Mouse (Mus musculus): Measurements from ENCODE around the gene Rgs12. TPM values are rescaled to one million over a fixed set of nuclear protein-coding genes. Genes with fewer than 3 reads are reported as not detected.

The Rgs12 gene
- polyA plus RNA-seq, 1 experiment from 2014 or later = 53.8 TPM

DNA sequence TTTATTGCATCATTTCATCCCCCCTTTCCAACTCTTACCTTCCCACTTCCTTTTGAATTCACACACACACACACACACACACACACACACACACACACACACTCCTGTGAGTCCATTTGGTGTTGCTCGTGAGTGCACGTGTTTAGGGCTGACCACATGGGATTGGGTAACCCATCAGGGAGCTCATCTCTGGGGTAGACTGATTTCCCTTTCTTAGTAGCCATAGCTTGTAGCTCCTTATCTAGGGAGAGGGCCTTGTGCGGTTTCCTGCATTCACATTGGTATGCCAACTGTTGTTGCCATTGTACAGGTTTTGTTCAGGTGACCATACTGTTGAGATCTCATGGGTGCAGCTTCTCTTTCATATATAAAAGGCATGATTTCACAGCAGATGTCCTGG lies 5.8 kb upstream of the Rgs12 start:
- H3K27ac ChIP-seq = no peak overlapping the region
- WGBS = 89% methylated on average over 3 of the region's 3 CpGs

DNA sequence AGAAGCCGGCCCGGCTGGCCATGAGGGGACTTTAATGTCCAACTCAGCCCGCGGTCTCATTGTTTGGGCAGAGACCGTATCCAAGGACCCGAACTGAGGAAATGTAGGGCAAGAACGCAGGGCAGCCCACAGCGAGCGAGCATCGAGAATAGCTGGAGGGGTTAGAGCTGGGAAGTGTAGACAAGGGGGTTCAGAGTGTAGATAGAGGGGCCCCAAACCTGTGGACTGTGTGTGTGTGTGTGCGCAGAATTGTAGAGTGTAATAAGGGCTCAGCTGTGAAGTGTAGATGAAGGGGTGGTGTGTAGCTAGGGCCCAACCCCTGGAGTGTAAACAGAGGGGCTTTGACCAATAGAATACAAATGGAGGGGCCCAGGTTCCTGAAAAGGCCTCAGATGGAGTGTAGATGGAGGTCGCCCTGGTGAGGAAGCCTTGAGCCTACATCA lies 545 bp downstream of the Rgs12 start:
- H3K4me1 ChIP-seq = peaks cover 27% of the 10 kb centered on the region
- H3K27ac ChIP-seq = peak overlapping the region; percentile 99
- no peak for DNase-seq (ENCODE audit: low spot score)
- under 1% methylated on average over 12 of the region's 12 CpGs for WGBS
- peaks cover 30% of the 10 kb centered on the region for H3K36me3 ChIP-seq
- H3K9me3 ChIP-seq (replicated peaks) = no peaks in the 10 kb centered on the region
- H3K4me3 ChIP-seq = peak overlapping the region; percentile 94
- no peaks in the 10 kb centered on the region for H3K27me3 ChIP-seq (ENCODE audit: low read depth, poor library complexity, severe bottlenecking)

More for the DNA sequence above, 5.8 kb upstream of the Rgs12 start:
- peaks cover under 1% of the 10 kb centered on the region; the same call in 1 of the 2 replicates for H3K4me1 ChIP-seq
- no peaks in the 10 kb centered on the region for H3K9me3 ChIP-seq (replicated peaks)
- no peak overlapping the region for H3K4me3 ChIP-seq
- no peaks in the 10 kb centered on the region for H3K27me3 ChIP-seq (ENCODE audit: low read depth, poor library complexity, severe bottlenecking)
- DNase-seq (ENCODE audit: low spot score) = no peak
- H3K36me3 ChIP-seq = no peaks in the 10 kb centered on the region

DNA sequence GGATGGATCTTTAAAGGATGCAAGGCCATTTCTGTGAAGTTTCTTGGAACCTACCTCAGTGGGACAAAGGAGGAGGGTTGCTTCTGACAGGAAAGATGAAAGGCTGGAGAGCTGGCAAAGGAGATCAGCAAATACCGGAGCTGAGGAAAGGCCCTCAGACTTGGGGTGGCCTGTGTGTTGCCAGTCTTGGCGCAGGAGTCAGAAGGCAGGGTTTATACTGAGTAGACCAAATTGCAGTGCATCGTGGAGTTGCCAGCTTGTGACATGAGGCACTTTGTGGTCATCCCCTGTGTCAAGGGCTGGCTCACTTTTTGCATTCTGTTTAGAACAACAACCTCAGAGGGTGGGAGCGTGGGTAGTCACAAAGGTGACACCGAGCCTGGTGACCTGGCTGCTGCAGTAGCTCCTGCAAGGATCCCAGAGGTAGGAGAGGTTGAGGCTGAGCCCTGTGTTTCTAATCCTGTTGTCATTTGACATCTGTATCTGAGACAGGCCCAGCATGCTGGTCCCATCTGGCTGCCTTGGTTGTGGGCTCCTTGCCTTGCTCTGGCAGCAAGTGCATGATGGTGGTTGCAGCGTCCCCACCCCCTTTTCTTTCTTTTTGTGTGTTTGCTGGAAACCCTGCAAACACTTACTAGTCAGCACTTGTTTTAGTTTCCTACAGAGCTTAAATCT lies 1.4 kb downstream of the Rgs12 start:
- Histone ChIP-seq H3K4me1 (peaks cover 31% of the 10 kb centered on the region), H3K9me3 (replicated peaks) (no peaks in the 10 kb centered on the region), H3K27me3 (ENCODE audit: low read depth, poor library complexity, severe bottlenecking) (no peaks in the 10 kb centered on the region), H3K36me3 (peaks cover 38% of the 10 kb centered on the region), H3K4me3 (peak overlapping the region; percentile 94), H3K27ac (peak overlapping the region; percentile 99)
- DNase-seq (ENCODE audit: low spot score) = no peak
- WGBS = 78% methylated on average over 6 of the region's 6 CpGs

DNA sequence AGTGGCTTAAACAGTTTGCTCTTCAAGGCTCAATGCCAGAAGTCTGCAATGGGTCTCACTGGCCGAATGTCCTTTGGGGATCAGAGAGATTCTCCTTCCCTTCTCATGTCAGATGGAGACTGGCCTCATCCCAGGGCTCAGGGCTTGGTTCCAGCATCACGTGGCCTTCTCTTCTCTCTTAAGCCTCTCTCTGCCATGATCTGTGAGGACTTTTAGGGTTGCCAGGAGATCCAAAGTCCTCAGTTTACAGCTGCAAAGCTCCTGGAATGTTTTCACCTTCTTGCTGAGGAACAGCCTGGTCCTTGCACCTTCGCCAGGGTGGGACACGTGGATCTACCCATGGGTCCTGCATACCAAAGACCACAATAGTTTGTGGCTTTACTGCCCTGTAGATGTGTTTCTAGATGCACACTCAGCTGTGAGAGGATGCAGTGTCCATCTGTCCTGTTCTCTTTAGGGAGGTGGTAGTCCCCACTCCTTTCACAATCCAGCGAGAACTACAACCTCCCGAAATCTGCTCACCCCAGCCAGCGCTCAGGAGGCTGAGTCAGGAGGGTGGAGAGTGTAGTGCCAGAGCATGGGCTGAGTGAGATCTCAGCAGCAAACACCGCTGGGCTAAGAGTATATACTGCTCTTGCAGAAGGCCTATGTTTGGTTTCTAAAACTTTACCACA lies 2.1 kb downstream of the Rgs12 start:
- Histone ChIP-seq H3K4me1 (peaks cover 37% of the 10 kb centered on the region), H3K9me3 (replicated peaks) (no peaks in the 10 kb centered on the region), H3K27ac (no peak overlapping the region), H3K4me3 (peak overlapping the region; percentile 94; the same call in 1 of the 2 replicates), H3K36me3 (peaks cover 42% of the 10 kb centered on the region), H3K27me3 (ENCODE audit: low read depth, poor library complexity, severe bottlenecking) (no peaks in the 10 kb centered on the region)
- WGBS = 95% methylated on average over 8 of the region's 8 CpGs
- no peak for DNase-seq (ENCODE audit: low spot score)

DNA sequence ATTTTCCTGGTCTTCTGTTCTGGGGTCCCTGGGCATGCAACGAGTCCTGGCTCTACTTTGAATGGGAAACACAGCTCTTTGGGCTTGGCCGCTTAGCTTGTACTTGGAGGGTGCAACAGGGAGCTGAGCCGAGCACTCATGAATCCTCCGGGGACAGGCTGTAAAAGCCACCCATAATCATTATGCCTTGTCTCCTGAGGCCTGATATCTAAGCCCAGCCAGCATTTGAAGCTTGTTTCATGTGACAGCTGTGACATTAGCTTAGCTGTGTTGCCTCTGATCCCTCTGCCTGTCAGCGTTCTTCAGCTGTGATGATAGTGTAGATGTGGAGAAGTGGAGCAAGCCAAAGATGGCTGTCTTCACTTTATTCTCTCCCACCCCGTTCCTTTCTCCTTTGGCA lies 5.3 kb downstream of the Rgs12 start:
- 77% methylated on average over 6 of the region's 6 CpGs for WGBS
- no peak overlapping the region for H3K27ac ChIP-seq
- no peaks in the 10 kb centered on the region for H3K9me3 ChIP-seq (replicated peaks)
- H3K36me3 ChIP-seq = peaks cover 59% of the 10 kb centered on the region
- H3K4me1 ChIP-seq = peaks cover 50% of the 10 kb centered on the region
- no peaks in the 10 kb centered on the region for H3K27me3 ChIP-seq (ENCODE audit: low read depth, poor library complexity, severe bottlenecking)
- DNase-seq (ENCODE audit: low spot score) = no peak
- no peak overlapping the region for H3K4me3 ChIP-seq

DNA sequence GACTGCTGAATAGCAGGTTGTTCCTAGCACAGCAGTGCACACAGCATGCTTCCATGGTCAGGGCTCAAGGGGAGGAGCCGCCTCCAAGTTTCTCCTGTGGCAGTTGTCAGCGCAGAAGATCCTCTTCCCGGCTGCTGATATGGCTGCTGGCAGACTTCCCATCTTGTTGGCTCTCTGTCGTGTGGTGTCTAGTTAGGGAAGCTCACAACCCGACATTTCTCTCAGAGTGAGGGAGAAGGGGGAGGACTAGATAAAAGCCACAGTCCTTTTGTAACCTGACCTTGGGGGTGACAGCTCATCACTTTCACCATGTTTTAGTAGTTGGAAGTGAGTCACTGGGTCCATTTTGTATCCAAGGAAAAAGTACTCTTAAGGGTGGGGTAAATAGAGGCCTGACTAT lies 6.4 kb downstream of the Rgs12 start:
- WGBS = 56% methylated on average over 5 of the region's 5 CpGs
- DNase-seq (ENCODE audit: low spot score) = no peak
- Histone ChIP-seq H3K27me3 (ENCODE audit: low read depth, poor library complexity, severe bottlenecking) (no peaks in the 10 kb centered on the region), H3K9me3 (replicated peaks) (no peaks in the 10 kb centered on the region), H3K4me1 (peaks cover 47% of the 10 kb centered on the region), H3K36me3 (peaks cover 59% of the 10 kb centered on the region), H3K4me3 (no peak overlapping the region), H3K27ac (no peak overlapping the region)

DNA sequence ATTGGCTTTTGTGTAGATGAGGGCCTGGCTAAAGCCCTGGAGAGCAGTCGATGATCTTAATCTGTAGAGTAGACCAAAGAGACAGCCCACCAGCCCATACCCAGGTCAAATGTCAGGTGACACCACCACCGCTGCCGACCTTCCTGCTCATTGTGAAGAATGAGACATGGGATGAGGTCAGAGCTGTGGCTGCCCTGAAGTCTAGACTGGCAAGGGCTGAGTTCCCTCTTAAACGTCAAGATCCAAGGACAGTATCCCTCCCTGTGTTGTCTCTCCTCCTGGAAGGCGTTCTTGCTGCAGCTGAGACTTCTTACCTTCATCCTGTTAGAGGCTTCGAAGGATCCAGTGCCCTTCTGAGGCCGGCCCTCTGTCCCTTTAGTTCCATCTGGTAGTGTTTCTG lies 6.9 kb downstream of the Rgs12 start:
- no peak overlapping the region for H3K27ac ChIP-seq
- H3K4me1 ChIP-seq = peaks cover 42% of the 10 kb centered on the region
- H3K36me3 ChIP-seq = peaks cover 54% of the 10 kb centered on the region
- WGBS = 78% methylated on average over 7 of the region's 7 CpGs
- no peaks in the 10 kb centered on the region for H3K27me3 ChIP-seq (ENCODE audit: low read depth, poor library complexity, severe bottlenecking)
- H3K4me3 ChIP-seq = no peak overlapping the region
- no peaks in the 10 kb centered on the region for H3K9me3 ChIP-seq (replicated peaks)
- DNase-seq (ENCODE audit: low spot score) = no peak

DNA sequence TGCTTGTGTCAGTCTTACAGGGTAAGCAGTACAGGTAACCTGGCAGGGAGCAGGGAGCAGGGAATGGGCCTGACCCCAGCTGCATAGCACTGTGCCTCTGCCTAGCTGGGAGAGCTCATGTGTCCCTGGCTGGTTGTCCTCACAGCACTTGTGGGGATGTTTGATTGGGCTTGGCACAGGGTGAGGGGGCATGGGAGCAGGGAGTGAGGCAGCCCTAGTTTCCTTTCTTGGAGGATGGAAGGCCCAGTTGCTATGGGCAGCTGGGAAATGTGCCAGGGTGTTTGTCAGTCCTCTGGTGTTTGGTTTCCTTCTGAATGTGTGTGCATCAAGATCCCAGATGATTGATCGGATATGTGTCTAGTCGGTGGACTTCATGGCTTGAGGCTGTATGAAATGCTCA lies 7.8 kb downstream of the Rgs12 start:
- WGBS = 90% methylated on average over 2 of the region's 2 CpGs
- H3K27ac ChIP-seq = peak overlapping the region; percentile 30; the same call in 1 of the 2 replicates

DNA sequence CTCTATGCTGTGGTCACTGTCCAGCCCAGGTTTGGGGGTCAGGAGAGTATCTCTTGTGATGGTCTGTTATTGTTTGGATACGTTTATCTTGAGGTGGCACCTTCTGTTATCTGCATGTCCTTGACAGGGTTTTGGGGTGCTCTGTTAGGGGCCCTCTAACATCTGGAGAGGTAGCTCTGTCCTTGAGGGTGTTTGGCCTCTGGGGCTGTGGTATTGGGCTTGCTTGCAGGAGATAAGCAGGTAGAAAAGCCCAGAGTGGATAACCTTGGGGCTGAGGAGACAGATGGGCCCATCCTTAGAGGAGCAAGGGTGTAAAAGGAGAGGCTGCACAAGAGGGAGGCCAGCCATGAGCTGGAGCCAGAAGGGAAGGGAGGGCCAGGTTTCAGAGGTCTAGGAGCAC lies 10.8 kb downstream of the Rgs12 start:
- WGBS = 83% methylated on average over 1 of the region's 1 CpGs
- H3K36me3 ChIP-seq = peaks cover 43% of the 10 kb centered on the region
- H3K9me3 ChIP-seq (replicated peaks) = no peaks in the 10 kb centered on the region
- no peak overlapping the region for H3K4me3 ChIP-seq
- no peak for DNase-seq (ENCODE audit: low spot score)
- no peaks in the 10 kb centered on the region for H3K27me3 ChIP-seq (ENCODE audit: low read depth, poor library complexity, severe bottlenecking)
- H3K4me1 ChIP-seq = peaks cover 30% of the 10 kb centered on the region
- H3K27ac ChIP-seq = no peak overlapping the region

More for the DNA sequence above, 7.8 kb downstream of the Rgs12 start:
- Histone ChIP-seq H3K4me1 (peaks cover 39% of the 10 kb centered on the region), H3K27me3 (ENCODE audit: low read depth, poor library complexity, severe bottlenecking) (no peaks in the 10 kb centered on the region), H3K4me3 (no peak overlapping the region), H3K36me3 (peaks cover 51% of the 10 kb centered on the region), H3K9me3 (replicated peaks) (no peaks in the 10 kb centered on the region)
- no peak for DNase-seq (ENCODE audit: low spot score)

DNA sequence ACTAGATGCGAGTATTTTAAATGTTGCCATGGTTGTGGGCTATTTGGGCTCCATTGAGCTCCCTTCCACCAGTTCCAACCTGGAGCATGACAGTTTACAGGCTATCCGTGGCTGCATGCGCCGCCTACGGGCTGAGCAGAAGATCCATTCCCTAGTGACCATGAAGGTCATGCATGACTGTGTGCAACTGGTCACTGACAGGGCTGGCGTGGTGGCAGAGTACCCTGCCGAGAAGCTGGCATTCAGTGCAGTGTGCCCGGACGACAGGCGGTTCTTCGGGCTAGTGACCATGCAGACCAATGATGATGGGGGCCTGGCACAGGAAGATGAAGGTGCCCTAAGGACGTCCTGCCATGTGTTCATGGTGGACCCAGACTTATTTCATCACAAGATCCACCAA lies 16.3 kb downstream of the Rgs12 start:
- Histone ChIP-seq H3K27me3 (ENCODE audit: low read depth, poor library complexity, severe bottlenecking) (no peaks in the 10 kb centered on the region), H3K4me1 (no peaks in the 10 kb centered on the region), H3K27ac (no peak overlapping the region), H3K4me3 (no peak overlapping the region), H3K36me3 (peaks cover 65% of the 10 kb centered on the region), H3K9me3 (replicated peaks) (no peaks in the 10 kb centered on the region)
- 93% methylated on average over 12 of the region's 12 CpGs for WGBS
- DNase-seq (ENCODE audit: low spot score) = no peak

DNA sequence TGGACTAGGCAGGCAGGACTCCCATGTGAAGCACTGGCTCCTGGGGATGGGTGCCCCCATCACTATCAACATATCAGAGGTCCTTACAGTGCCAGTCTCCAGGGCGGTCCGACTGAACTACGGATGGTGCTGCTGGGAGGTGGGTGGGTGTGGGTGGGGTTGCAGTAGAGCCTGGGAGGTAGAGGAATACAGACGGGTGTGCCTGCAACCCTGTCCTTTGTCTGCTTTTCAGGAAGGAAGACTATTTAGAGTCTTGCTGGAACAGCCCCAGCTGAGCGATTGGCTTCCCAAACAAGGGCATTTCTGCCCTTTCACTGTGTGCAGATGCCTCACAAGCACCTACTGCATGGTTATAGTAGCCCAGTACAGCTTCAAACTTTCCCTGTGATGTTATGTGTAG lies 19.1 kb downstream of the Rgs12 start:
- H3K27me3 ChIP-seq (ENCODE audit: low read depth, poor library complexity, severe bottlenecking) = no peaks in the 10 kb centered on the region
- 84% methylated on average over 5 of the region's 5 CpGs for WGBS
- no peaks in the 10 kb centered on the region for H3K9me3 ChIP-seq (replicated peaks)
- H3K4me1 ChIP-seq = no peaks in the 10 kb centered on the region
- peaks cover 82% of the 10 kb centered on the region for H3K36me3 ChIP-seq
- no peak overlapping the region for H3K27ac ChIP-seq
- no peak for DNase-seq (ENCODE audit: low spot score)
- no peak overlapping the region for H3K4me3 ChIP-seq

DNA sequence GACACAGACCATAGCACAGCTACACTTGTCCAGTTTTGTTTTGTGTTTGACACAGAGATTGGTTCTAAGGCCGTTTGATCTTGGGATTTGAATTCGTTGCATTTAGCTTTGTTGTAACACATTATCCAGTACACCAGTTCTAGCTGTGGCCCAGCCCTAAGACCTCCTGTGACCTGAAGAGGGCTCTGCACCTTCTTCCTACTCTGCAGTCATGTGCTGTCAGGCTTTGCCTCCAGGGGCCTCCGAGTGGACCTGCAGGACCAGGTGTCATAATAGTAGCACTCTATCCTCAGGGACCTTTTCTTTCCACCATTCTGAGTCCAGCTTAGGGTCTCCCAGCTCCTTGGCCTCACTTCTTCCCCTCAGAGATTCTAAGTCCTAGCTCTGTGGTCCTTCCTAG lies 23.2 kb downstream of the Rgs12 start:
- no peaks in the 10 kb centered on the region for H3K4me1 ChIP-seq
- 87% methylated on average over 3 of the region's 3 CpGs for WGBS
- no peaks in the 10 kb centered on the region for H3K9me3 ChIP-seq (replicated peaks)
- H3K4me3 ChIP-seq = no peak overlapping the region
- no peak overlapping the region for H3K27ac ChIP-seq
- H3K36me3 ChIP-seq = peaks cover 84% of the 10 kb centered on the region
- DNase-seq (ENCODE audit: low spot score) = no peak
- H3K27me3 ChIP-seq (ENCODE audit: low read depth, poor library complexity, severe bottlenecking) = no peaks in the 10 kb centered on the region

DNA sequence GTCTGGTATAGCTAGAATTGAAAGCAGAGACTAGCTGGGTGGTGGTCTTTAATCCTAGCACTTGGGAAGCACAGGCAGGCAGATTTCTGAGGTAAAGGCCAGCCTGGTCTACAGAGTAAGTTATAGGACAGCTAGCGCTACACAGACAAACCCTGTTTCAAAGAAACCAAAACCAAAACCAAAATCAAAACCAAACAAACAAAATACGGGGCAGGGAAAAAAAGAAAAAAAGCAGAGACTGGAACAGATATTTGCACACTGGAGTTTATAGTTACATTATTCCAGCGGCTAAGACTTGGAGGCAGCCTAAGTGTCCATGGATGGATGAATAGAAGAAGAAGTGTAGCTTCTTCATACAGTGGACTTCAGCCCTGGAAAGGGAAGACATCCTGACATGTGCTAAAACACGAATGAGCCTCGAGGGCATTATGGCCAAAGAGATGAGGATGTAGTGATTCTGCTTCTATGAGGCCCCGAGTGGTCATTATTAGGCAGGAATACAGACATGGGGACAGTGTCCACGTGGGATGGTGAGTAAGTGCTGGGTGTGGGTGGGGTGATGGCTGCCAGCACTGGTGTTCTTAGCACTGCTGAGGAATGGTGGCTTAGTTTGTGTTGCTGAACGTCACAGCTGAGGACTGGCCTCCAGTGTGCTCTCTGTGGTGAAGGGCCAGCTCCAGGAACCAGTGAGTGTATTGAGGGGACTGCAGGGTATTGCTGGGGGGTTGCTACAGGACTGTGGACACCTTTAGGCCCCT lies 24.5 kb downstream of the Rgs12 start:
- Histone ChIP-seq H3K4me1 (no peaks in the 10 kb centered on the region), H3K4me3 (no peak overlapping the region), H3K27me3 (ENCODE audit: low read depth, poor library complexity, severe bottlenecking) (no peaks in the 10 kb centered on the region), H3K27ac (no peak overlapping the region), H3K36me3 (peaks cover 82% of the 10 kb centered on the region), H3K9me3 (replicated peaks) (no peaks in the 10 kb centered on the region)
- WGBS = 91% methylated on average over 8 of the region's 8 CpGs
- no peak for DNase-seq (ENCODE audit: low spot score)
